Mouse (Mus musculus): ENCODE data around the gene Pced1b. TPM values are rescaled to one million over a fixed set of nuclear protein-coding genes. Genes with fewer than 3 reads are reported as not detected.
A peak's percentile ranks its signal among the peaks of the same experiment; 100 is the strongest.

The Pced1b gene
- total and polyA plus RNA-seq, 2 experiments = 0.92 to 5.6 TPM

DNA sequence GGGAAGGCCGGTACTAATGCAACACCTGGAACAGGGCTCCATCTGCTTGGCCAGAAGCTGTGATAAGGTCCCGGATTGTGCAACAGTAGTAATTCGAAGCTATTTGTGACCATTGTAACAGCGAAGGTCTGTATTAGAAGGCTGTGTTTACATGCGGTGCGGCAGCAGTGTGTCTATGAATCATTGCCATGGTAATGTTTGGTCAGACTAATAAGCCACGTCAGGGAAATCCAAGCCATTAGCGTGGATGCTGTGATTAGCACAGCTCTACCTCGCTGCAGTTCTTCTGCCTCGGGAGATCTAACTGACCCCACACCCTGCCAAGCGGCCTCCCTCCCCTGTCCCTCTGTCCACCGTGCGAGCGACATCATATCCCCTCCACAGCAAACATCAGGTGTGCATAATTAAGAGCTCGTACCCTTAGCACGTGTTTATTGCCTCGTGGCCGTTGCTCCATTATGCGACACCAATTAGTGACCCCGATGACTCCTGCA is 29.8 kb downstream of the Pced1b start:
- Histone ChIP-seq H3K27ac (replicated peaks; ENCODE audit: insufficient read depth, low read depth, low read length) (no peak overlapping the region), H3K79me2 (ENCODE audit: control insufficient read depth, insufficient read depth, low read length) (no peaks in the 10 kb centered on the region), H3K9ac (ENCODE audit: low read depth, low read length) (no peak overlapping the region), H3K4me3 (ENCODE audit: insufficient read depth, low read depth, low read length) (no peak overlapping the region), H3K4me1 (ENCODE audit: control insufficient read depth, insufficient read depth, low read length) (peaks cover 14% of the 10 kb centered on the region), H3K36me3 (ENCODE audit: control insufficient read depth, insufficient read depth, low read length) (no peaks in the 10 kb centered on the region), H3K27me3 (ENCODE audit: control insufficient read depth, insufficient read depth, low read length) (no peaks in the 10 kb centered on the region)
- DNase-seq (ENCODE audit: extremely low read depth, low read depth, low spot score) = peak; percentile 98
- TF ChIP-seq POLR2A (IDR thresholded peaks at IDR 0.05; ENCODE audit: extremely low read depth, insufficient read depth, low read length) = no peak
- no peak for TF ChIP-seq CTCF (IDR thresholded peaks at IDR 0.05; ENCODE audit: low read depth, low read length)
- WGBS = 43% methylated on average over 20 of the region's 20 CpGs

DNA sequence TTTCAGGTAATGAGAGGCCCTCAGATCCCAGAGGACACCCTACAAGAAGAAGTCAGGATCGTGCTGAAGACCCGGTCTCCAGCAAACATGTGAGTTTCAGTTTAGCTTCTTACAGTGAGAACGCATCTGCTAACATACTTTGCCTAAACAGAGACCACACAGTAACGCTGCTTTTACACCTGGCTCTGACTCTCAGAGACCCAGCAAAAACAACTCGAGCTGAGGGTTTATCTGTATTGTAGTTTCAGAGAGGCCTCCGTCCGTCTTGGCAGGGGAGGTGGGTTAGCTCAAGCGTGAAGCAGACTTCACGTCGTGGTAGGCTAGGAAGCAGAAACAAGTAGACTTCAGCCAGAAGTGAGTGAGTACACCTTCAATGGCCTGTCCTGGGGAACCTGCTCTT is 30.4 kb downstream of the Pced1b start:
- no peak overlapping the region for H3K4me3 ChIP-seq (ENCODE audit: insufficient read depth, low read depth, low read length)
- H3K27ac ChIP-seq (replicated peaks; ENCODE audit: insufficient read depth, low read depth, low read length) = no peak overlapping the region
- no peaks in the 10 kb centered on the region for H3K27me3 ChIP-seq (ENCODE audit: control insufficient read depth, insufficient read depth, low read length)
- H3K4me1 ChIP-seq (ENCODE audit: control insufficient read depth, insufficient read depth, low read length) = peaks cover 10% of the 10 kb centered on the region
- WGBS = 97% methylated on average over 10 of the region's 10 CpGs
- no peaks in the 10 kb centered on the region for H3K79me2 ChIP-seq (ENCODE audit: control insufficient read depth, insufficient read depth, low read length)
- no peaks in the 10 kb centered on the region for H3K36me3 ChIP-seq (ENCODE audit: control insufficient read depth, insufficient read depth, low read length)
- no peak for TF ChIP-seq CTCF (IDR thresholded peaks at IDR 0.05; ENCODE audit: low read depth, low read length)
- TF ChIP-seq POLR2A (IDR thresholded peaks at IDR 0.05; ENCODE audit: extremely low read depth, insufficient read depth, low read length) = no peak
- no peak overlapping the region for H3K9ac ChIP-seq (ENCODE audit: low read depth, low read length)
- no peak for DNase-seq (ENCODE audit: extremely low read depth, low read depth, low spot score)

DNA sequence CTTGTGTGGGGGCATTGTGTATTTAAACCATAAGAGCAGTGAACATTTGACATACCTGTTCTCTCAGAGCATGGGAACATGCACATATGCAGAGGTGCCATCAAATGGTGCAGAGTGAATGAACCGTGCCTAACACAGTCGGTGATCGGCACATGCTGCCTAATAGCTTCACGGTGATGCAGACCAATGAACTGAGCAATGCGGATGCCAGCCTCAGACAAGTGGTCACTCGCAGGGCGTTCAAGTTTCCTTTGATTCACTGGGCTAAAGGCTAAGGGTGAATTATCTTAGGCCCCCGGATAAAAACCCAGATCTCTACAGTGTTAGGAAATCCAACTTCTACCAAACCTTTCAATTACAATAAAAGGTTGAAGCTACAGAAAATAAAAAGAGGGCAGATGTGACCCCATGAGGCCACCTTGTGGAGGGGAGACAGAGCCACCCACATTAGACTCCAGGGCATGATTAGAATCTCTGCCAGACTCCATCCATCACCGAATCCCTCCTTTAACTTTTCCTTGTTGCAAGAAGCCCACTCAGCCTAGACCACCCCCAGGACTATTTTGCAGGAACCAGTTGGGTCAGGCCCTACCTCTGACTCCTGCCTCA is 31.5 kb downstream of the Pced1b start:
- no peak for DNase-seq (ENCODE audit: extremely low read depth, low read depth, low spot score)
- TF ChIP-seq POLR2A (IDR thresholded peaks at IDR 0.05; ENCODE audit: extremely low read depth, insufficient read depth, low read length) (no peak), CTCF (IDR thresholded peaks at IDR 0.05; ENCODE audit: low read depth, low read length) (no peak)
- Histone ChIP-seq H3K9ac (ENCODE audit: low read depth, low read length) (no peak overlapping the region), H3K4me3 (ENCODE audit: insufficient read depth, low read depth, low read length) (no peak overlapping the region), H3K27me3 (ENCODE audit: control insufficient read depth, insufficient read depth, low read length) (no peaks in the 10 kb centered on the region), H3K79me2 (ENCODE audit: control insufficient read depth, insufficient read depth, low read length) (no peaks in the 10 kb centered on the region), H3K36me3 (ENCODE audit: control insufficient read depth, insufficient read depth, low read length) (no peaks in the 10 kb centered on the region), H3K4me1 (ENCODE audit: control insufficient read depth, insufficient read depth, low read length) (peaks cover 7% of the 10 kb centered on the region), H3K27ac (replicated peaks; ENCODE audit: insufficient read depth, low read depth, low read length) (no peak overlapping the region)
- WGBS = 94% methylated on average over 9 of the region's 9 CpGs

DNA sequence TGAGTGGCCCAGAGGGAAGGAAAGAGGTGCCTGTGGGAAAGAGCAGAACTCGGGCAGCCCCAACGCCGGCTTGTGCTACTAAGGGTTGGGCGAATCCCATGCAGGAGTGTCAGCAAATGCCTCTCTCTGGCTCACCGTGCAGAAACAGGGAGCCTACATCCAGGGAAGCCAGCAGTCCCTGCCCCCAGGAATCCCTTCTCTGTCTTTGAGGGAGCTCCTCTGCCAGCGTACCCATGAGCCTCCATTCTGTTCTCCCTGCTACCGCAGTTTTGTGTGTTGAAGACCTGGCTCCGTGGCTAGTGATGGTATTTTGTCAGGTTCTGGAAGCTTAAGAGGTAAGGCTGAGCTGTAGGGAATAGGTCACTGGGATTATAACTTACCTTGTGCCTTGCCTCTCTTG is 33.2 kb downstream of the Pced1b start:
- Histone ChIP-seq H3K79me2 (ENCODE audit: control insufficient read depth, insufficient read depth, low read length) (no peaks in the 10 kb centered on the region), H3K4me1 (ENCODE audit: control insufficient read depth, insufficient read depth, low read length) (peaks cover 7% of the 10 kb centered on the region), H3K27me3 (ENCODE audit: control insufficient read depth, insufficient read depth, low read length) (no peaks in the 10 kb centered on the region), H3K36me3 (ENCODE audit: control insufficient read depth, insufficient read depth, low read length) (no peaks in the 10 kb centered on the region), H3K9ac (ENCODE audit: low read depth, low read length) (no peak overlapping the region), H3K4me3 (ENCODE audit: insufficient read depth, low read depth, low read length) (no peak overlapping the region), H3K27ac (replicated peaks; ENCODE audit: insufficient read depth, low read depth, low read length) (no peak overlapping the region)
- DNase-seq (ENCODE audit: extremely low read depth, low read depth, low spot score) = no peak
- TF ChIP-seq POLR2A (IDR thresholded peaks at IDR 0.05; ENCODE audit: extremely low read depth, insufficient read depth, low read length) = no peak
- no peak for TF ChIP-seq CTCF (IDR thresholded peaks at IDR 0.05; ENCODE audit: low read depth, low read length)
- WGBS = 94% methylated on average over 8 of the region's 8 CpGs

DNA sequence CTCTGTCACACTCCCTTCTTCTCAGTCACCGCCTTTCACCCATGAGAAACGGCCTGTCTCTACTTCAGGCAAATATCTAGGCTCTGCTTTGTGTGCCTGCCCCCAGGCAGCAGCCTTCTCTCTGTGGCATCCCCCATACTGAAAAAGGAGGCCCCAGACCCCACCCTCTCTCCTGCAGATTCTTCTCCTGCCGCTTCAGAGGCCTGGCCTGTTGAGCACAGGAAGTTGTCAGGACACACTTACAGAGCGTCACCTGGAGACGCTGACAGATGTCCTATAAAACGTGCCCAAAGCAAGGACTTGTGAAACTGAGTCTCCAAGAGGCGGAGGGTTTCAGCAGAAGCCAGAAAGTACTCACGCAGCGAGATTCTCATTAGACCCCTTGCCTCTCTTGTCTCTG is 33.9 kb downstream of the Pced1b start:
- no peaks in the 10 kb centered on the region for H3K36me3 ChIP-seq (ENCODE audit: control insufficient read depth, insufficient read depth, low read length)
- H3K4me1 ChIP-seq (ENCODE audit: control insufficient read depth, insufficient read depth, low read length) = peaks cover 8% of the 10 kb centered on the region
- H3K79me2 ChIP-seq (ENCODE audit: control insufficient read depth, insufficient read depth, low read length) = no peaks in the 10 kb centered on the region
- H3K27ac ChIP-seq (replicated peaks; ENCODE audit: insufficient read depth, low read depth, low read length) = no peak overlapping the region
- H3K4me3 ChIP-seq (ENCODE audit: insufficient read depth, low read depth, low read length) = no peak overlapping the region
- no peak overlapping the region for H3K9ac ChIP-seq (ENCODE audit: low read depth, low read length)
- H3K27me3 ChIP-seq (ENCODE audit: control insufficient read depth, insufficient read depth, low read length) = no peaks in the 10 kb centered on the region
- TF ChIP-seq POLR2A (IDR thresholded peaks at IDR 0.05; ENCODE audit: extremely low read depth, insufficient read depth, low read length) (no peak), CTCF (IDR thresholded peaks at IDR 0.05; ENCODE audit: low read depth, low read length) (no peak)
- WGBS = 90% methylated on average over 9 of the region's 9 CpGs
- DNase-seq (ENCODE audit: extremely low read depth, low read depth, low spot score) = no peak
